Mouse (Mus musculus) liver, embryonic 13.5 days (tissue): Measurements from ENCODE around the gene Pigt. TPM values are rescaled to one million over a fixed set of nuclear protein-coding genes. Genes with fewer than 3 reads are reported as not detected.

Experiments
- ATAC-seq: fragments of 200-750 bp; cut with Nextera tagmentation; 2 replicates; pipeline ENCODE4 v1.8.0; 2017; ENCODE audit warnings: low read depth, mild to moderate bottlenecking, moderate number of reproducible peaks, moderate library complexity
- DNase-seq: peaks from one replicate; pipeline ENCODE4 v3.0.0; 2022
- H3K27ac ChIP-seq: fragments of 300-500 bp; sonication (generic); 2 replicates; pipeline ENCODE4 v1.5.1; 2015; ENCODE audit warnings: moderate library complexity, mild to moderate bottlenecking, inconsistent platforms
- H3K27me3 ChIP-seq: fragments of 300-500 bp; sonication (generic); 2 replicates; pipeline ENCODE4 v1.6.1; 2015; ENCODE audit warnings: mild to moderate bottlenecking, inconsistent platforms
- H3K36me3 ChIP-seq: fragments of 300-500 bp; sonication (generic); 2 replicates; pipeline ENCODE4 v1.6.1; 2015; ENCODE audit warnings: mild to moderate bottlenecking, inconsistent platforms
- H3K4me1 ChIP-seq: fragments of 300-500 bp; sonication (generic); replicated peaks from 2 replicates; pipeline ENCODE4 v1.6.1; 2015; ENCODE audit warnings: inconsistent platforms
- H3K4me2 ChIP-seq: fragments of 300-500 bp; sonication (generic); 2 replicates; pipeline ENCODE4 v1.6.1; 2015; ENCODE audit warnings: inconsistent platforms, mild to moderate bottlenecking, moderate library complexity
- H3K4me3 ChIP-seq: fragments of 300-500 bp; sonication (generic); replicated peaks from 2 replicates; pipeline ENCODE4 v1.5.1; 2015; ENCODE audit warnings: mild to moderate bottlenecking, inconsistent platforms
- H3K9ac ChIP-seq: fragments of 300-500 bp; sonication (generic); 2 replicates; pipeline ENCODE4 v1.6.1; 2015; ENCODE audit warnings: mild to moderate bottlenecking, inconsistent platforms
- H3K9me3 ChIP-seq: fragments of 300-500 bp; sonication (generic); replicated peaks from 2 replicates; pipeline ENCODE4 v1.6.1; 2016; ENCODE audit warnings: inconsistent platforms
- WGBS: fragments of 180-500 bp; shearing (Covaris S2); methylation state at CpG from one replicate; pipeline ENCODE4 v1.1.7; 2015; ENCODE audit not compliant: insufficient replicate concordance; 5-methylcytosine and 5-hydroxymethylcytosine counted together
- polyA plus RNA-seq: library from polyadenylated mRNA; unstranded; fragments of >200 nt; fragmentation: Nextera tagmentation; extraction: Ambion mirVana; gene quantifications from 2 replicates; pipeline ENCODE4 v1.2.1, GENCODE M21; 2015

Pigt gene
- polyA plus RNA-seq, 1 experiment from 2014 or later, result 22.3 TPM

GRCm38 (mm10) chr2:164549338-164549737 lies 52.0 kb downstream of the Pigt start:
- Histone ChIP-seq H3K4me3 (no peak overlapping the region), H3K36me3 (no peaks in the 10 kb centered on the region), H3K4me1 (no peaks in the 10 kb centered on the region), H3K9me3 (no peaks in the 10 kb centered on the region), H3K27me3 (peaks cover 17% of the 10 kb centered on the region), H3K27ac (no peak overlapping the region), H3K9ac (no peak overlapping the region), H3K4me2 (no peak overlapping the region)
- no peak for ATAC-seq
- 27% methylated on average over 4 of the region's 4 CpGs for WGBS
- DNase-seq, result no peak

DNA sequence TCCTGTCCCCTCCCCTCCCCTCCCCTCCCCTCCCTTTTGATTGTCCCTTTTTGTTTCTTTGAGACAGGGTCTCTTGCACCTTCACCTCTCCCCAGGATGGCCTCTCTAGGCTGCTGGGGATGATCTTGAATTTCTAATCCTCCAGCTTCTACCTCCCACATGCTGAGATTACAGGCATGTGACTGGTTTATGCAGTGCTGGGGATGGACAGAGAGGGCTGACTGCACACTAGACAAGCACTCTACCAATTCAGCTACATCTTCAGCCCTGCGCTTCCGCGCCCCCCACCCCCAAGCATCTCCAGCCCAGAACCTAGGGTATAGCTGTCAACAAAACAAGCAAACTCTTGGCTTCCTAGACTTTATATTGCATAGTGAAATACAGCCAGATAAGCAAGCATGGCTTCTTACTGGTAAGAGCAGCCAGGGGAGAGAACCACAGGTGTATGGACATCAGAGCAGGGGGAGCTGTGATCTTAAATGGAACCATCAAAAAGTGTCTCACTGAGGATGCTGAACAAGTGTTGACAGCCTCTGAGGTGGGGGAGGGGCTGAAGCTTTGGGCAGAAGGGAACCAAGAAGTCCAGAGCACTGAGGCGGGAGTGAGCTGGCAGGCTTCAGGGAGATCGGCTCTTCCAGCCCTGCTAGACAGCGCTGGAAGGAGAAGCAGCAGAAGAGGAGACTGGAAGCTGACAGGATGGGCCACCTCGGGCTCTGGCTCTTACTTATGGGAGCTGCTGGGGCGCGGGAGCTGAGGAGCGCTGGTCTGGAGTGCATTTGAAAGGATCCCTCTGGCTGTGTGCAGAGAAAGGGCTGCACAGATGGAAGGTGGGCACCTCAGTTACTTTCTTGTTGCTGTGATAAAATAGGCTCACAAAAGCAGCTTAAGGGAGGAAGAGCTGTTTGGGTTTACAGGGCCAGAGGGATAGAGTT lies 52.9 kb downstream of the Pigt start:
- ATAC-seq (no peak), DNase-seq (no peak)
- no peaks in the 10 kb centered on the region for H3K36me3 ChIP-seq
- no peak overlapping the region for H3K9ac ChIP-seq
- H3K4me1 ChIP-seq, result no peaks in the 10 kb centered on the region
- H3K27ac ChIP-seq, result no peak overlapping the region
- no peak overlapping the region for H3K4me2 ChIP-seq
- WGBS, result 24% methylated on average over 10 of the region's 10 CpGs
- peaks cover 17% of the 10 kb centered on the region for H3K27me3 ChIP-seq
- H3K9me3 ChIP-seq, result no peaks in the 10 kb centered on the region
- H3K4me3 ChIP-seq, result no peak overlapping the region

DNA sequence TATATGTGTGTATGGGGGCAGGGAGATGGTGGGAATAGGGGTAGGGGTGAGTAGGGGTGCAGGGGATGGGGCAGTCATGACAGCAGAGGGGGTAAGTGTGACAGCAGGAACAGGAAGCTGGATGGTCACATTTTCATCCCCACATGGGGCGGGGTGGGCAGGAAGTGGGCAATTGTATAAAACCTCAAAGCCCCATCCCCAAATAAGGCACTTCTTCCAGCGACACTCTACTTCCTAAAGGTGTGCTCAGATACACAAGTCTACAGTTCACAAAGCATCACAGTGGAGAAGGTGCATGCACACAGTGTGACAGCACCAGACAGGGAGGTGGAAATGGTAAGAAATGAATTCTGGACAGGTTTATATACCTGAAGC lies 53.6 kb downstream of the Pigt start:
- Histone ChIP-seq H3K36me3 (no peaks in the 10 kb centered on the region), H3K9ac (no peak overlapping the region), H3K4me1 (no peaks in the 10 kb centered on the region), H3K27me3 (peaks cover 17% of the 10 kb centered on the region), H3K27ac (no peak overlapping the region), H3K9me3 (no peaks in the 10 kb centered on the region), H3K4me3 (no peak overlapping the region), H3K4me2 (no peak overlapping the region)
- DNase-seq, result no peak
- ATAC-seq, result no peak
- WGBS, result 16% methylated on average over 2 of the region's 2 CpGs

- Histone ChIP-seq H3K4me2 (no peak overlapping the region), H3K4me1 (no peaks in the 10 kb centered on the region), H3K9me3 (no peaks in the 10 kb centered on the region), H3K4me3 (no peak overlapping the region), H3K27me3 (peaks cover 17% of the 10 kb centered on the region), H3K36me3 (no peaks in the 10 kb centered on the region), H3K27ac (no peak overlapping the region), H3K9ac (no peak overlapping the region)
- no peak for ATAC-seq
- WGBS, result 65% methylated on average over 9 of the region's 9 CpGs
- no peak for DNase-seq
Measured at GRCm38 (mm10) chr2:164551502-164551901, 54.2 kb downstream of the Pigt start.

Other genes starting within 250 kb of the Pigt start
- gene Svs3b, start 240.9 kb upstream of the Pigt start, polyA plus RNA-seq, result not detected in 2 replicates
- not detected in 2 replicates for gene Svs4, start 219.1 kb upstream of the Pigt start, polyA plus RNA-seq
- gene Svs3a, start 208.3 kb upstream of the Pigt start, polyA plus RNA-seq, result not detected in 2 replicates
- gene Svs6, start 180.8 kb upstream of the Pigt start, polyA plus RNA-seq, result not detected in 2 replicates
- not detected in 2 replicates for gene Svs5, start 164.8 kb upstream of the Pigt start, polyA plus RNA-seq
- 16.6 and 20.5 TPM in 2 replicates for gene Slpi, start 108.4 kb upstream of the Pigt start, polyA plus RNA-seq
- gene Rbpjl, start 94.4 kb upstream of the Pigt start, polyA plus RNA-seq, result 0.02 TPM in 2 replicates
- 0.13 and 0.35 TPM in 2 replicates for gene Matn4, start 92.4 kb upstream of the Pigt start, polyA plus RNA-seq
- 33.6 and 37.0 TPM in 2 replicates for gene Sdc4, start 53.6 kb upstream of the Pigt start, polyA plus RNA-seq
- 28.5 and 33.2 TPM in 2 replicates for gene Sys1, start 40.6 kb upstream of the Pigt start, polyA plus RNA-seq
- 5.3 and 5.7 TPM in 2 replicates for gene Gm20458, start 36.6 kb upstream of the Pigt start, polyA plus RNA-seq
- not detected in 2 replicates for gene Trp53tg5, start 23.8 kb upstream of the Pigt start, polyA plus RNA-seq
- gene Dbndd2, start 11.4 kb upstream of the Pigt start, polyA plus RNA-seq, result 0.79 and 1.9 TPM in 2 replicates
- gene Wfdc2, start 64.9 kb downstream of the Pigt start, polyA plus RNA-seq, result 1.2 and 1.9 TPM in 2 replicates
- gene Spint3, start 75.9 kb downstream of the Pigt start, polyA plus RNA-seq, result not detected in 2 replicates
- gene Wfdc6a, start 87.9 kb downstream of the Pigt start, polyA plus RNA-seq, result 0.13 and 0.19 TPM in 2 replicates
- not detected in 2 replicates for gene Eppin, start 96.1 kb downstream of the Pigt start, polyA plus RNA-seq
- gene Wfdc6b, start 116.0 kb downstream of the Pigt start, polyA plus RNA-seq, result not detected in 2 replicates
- not detected in 2 replicates for gene Wfdc8, start 116.1 kb downstream of the Pigt start, polyA plus RNA-seq
- gene Wfdc16, start 141.3 kb downstream of the Pigt start, polyA plus RNA-seq, result not detected in 2 replicates
- gene Wfdc10, start 158.5 kb downstream of the Pigt start, polyA plus RNA-seq, result not detected in 2 replicates
- gene Wfdc9, start 159.1 kb downstream of the Pigt start, polyA plus RNA-seq, result not detected in 2 replicates
- gene Wfdc11, start 176.6 kb downstream of the Pigt start, polyA plus RNA-seq, result not detected in 2 replicates
- gene Wfdc13, start 187.6 kb downstream of the Pigt start, polyA plus RNA-seq, result not detected in 2 replicates
- gene Spint4, start 201.0 kb downstream of the Pigt start, polyA plus RNA-seq, result not detected in 2 replicates
- not detected in 2 replicates for gene Spint5, start 217.8 kb downstream of the Pigt start, polyA plus RNA-seq
- gene Wfdc3, start 248.4 kb downstream of the Pigt start, polyA plus RNA-seq, result 0.93 and 1.0 TPM in 2 replicates
- 47.3 and 49.8 TPM in 2 replicates for gene Dnttip1, start 248.5 kb downstream of the Pigt start, polyA plus RNA-seq